Mouse (Mus musculus): Measurements from ENCODE around the gene Camk1.

The Camk1 gene

GRCm38 (mm10) chr6:113306322-113306985, 37.3 kb downstream of the Camk1 start:
- DNase-seq (ENCODE audit: low spot score in 2 of 2) = peak; percentile 100

GRCm38 (mm10) chr6:113302258-113302657, 41.5 kb downstream of the Camk1 start:
- peak; percentile 17 to 34 for DNase-seq (ENCODE audit: low spot score in 2 of 2)

- no peak for DNase-seq (ENCODE audit: low spot score in 2 of 2)
These were observed 42.4 kb downstream of the Camk1 start for GRCm38 (mm10) chr6:113301350-113301749.

GRCm38 (mm10) chr6:113296639-113297038, 47.1 kb downstream of the Camk1 start:
- DNase-seq (ENCODE audit: low spot score in 2 of 2) = no peak

- no peak for DNase-seq (ENCODE audit: low spot score in 2 of 2)
These were observed 47.7 kb downstream of the Camk1 start for GRCm38 (mm10) chr6:113296046-113296445.

- DNase-seq (ENCODE audit: low spot score in 2 of 2) = no peak
These were observed 50.8 kb downstream of the Camk1 start for GRCm38 (mm10) chr6:113292938-113293337.

- DNase-seq (ENCODE audit: low spot score in 2 of 2) = no peak
These were observed 53.4 kb downstream of the Camk1 start for GRCm38 (mm10) chr6:113290346-113290745.

GRCm38 (mm10) chr6:113289346-113289745, 54.4 kb downstream of the Camk1 start:
- no peak for DNase-seq (ENCODE audit: low spot score in 2 of 2)

- DNase-seq (ENCODE audit: low spot score in 2 of 2) = no peak
These were observed 56.5 kb downstream of the Camk1 start for GRCm38 (mm10) chr6:113287236-113287635.

GRCm38 (mm10) chr6:113286316-113286715, 57.5 kb downstream of the Camk1 start:
- DNase-seq (ENCODE audit: low spot score in 2 of 2) = no peak

- DNase-seq (ENCODE audit: low spot score in 2 of 2) = peak; percentile 10 to 32
These were observed 58.9 kb downstream of the Camk1 start for GRCm38 (mm10) chr6:113284931-113285330.
